Mouse (Mus musculus) cerebellum, adult 2 months (tissue): ENCODE results near the gene Ttf2.

Experiments
- CTCF ChIP-seq: fragments of 200-500 bp; IDR thresholded peaks from 2 replicates; pipeline ENCODE4 v1.5.1; 2011; ENCODE audit warnings: low read depth, mild to moderate bottlenecking, control low read depth, low read length, moderate library complexity, borderline replicate concordance; ENCODE audit not compliant: insufficient read depth
- POLR2A ChIP-seq: fragments of 200-500 bp; IDR thresholded peaks from 2 replicates; pipeline ENCODE4 v1.6.1; 2011; ENCODE audit warnings: low read length, control low read depth, borderline replicate concordance; ENCODE audit not compliant: insufficient read depth

GRCm38 (mm10) chr3:100969176-100969917 is at the start of gene Ttf2:
- TF ChIP-seq CTCF (no peak), POLR2A (no peak)
